Mouse (Mus musculus) forelimb bud, embryonic 11.5 days (tissue): ENCODE data around the gene Mrln.
"Not testable (repeated sequence)": the region's sequence is repeated elsewhere in the genome, so short reads cannot be mapped to it uniquely, and the experiment has no call there.

Experiments used
- DNase-seq: peaks from one replicate; pipeline ENCODE4 v3.0.0-alpha.2; 2012; ENCODE audit warnings: low read depth, low spot score

Mrln gene

DNA sequence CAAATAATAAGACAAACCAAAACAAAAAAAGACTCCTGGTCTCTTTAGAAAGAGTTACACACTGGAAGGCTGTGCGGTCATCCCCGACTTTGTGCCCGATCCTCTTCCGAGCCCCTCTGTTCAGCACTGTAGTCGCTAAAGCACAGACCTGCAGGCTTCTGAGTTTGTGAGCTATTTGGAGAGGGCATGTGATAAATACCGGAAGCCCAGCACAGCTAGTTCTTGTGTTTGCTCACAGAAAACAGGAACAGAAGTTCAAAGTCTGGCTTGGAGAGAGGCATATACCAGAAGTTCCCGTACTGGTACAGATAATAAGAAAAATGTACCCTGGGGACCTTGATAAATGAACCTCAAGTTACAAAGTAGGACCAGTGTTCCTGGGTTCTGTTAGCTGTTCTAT is 9.2 kb upstream of the Mrln start:
- no peak for DNase-seq

DNA sequence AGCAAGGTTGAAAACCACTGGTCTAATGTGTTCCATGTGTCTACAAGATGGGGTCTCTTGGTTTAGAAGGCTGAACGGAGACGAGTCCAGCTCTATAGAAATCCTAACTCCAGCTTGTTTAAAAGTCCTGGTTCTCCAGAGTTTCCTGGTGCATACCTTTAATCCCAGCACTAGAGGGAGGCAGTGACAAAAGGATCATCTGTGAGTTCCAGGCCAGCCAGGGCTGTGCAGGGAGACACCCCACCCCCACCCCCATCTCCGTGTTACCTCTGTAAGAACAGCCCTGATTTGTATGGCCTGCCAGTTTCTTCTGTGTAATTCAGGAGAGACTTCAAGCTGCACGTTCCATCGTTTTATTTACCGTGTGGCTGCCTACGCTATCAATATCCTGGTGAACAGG is 8.7 kb upstream of the Mrln start:
- peak; percentile 53 for DNase-seq

DNA sequence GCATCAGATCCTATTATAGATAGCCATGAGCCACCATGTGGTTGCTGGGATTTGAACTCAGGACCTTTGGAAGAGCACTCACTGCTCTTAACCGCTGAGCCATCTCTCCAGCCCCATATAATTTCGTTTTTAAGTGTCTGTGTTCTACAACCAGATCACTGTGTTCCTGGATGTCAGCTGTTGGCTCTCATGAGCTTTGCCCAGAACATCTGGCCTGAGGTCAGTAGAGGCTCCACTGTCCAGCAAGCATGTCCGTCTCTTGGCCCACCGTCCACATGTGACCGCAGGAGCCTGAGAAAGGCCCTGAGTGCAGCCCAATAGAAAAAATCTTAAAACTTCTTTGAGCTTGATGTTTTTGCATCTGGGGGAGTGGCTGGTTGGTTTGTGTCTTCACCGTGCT is 7.8 kb upstream of the Mrln start:
- no peak for DNase-seq

DNA sequence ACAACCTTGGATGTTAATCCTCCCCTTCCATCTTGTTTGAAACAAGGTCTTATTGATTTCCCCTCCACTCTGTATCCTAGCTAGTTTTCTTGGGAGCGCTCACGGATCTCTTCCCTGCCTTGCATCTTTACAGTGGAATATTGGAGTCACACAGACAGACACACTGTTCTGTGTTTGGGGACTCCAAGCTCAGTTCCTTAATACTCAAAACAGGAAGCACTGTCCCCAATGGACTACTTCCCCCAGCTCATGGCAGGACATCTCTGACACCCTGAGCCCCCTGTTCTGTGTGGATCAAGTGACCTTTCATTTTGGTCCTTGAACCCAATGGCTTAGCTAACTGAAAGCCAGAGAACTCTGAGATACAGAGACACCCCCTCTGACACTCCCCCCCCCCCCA is 6.9 kb upstream of the Mrln start:
- DNase-seq: no peak

DNA sequence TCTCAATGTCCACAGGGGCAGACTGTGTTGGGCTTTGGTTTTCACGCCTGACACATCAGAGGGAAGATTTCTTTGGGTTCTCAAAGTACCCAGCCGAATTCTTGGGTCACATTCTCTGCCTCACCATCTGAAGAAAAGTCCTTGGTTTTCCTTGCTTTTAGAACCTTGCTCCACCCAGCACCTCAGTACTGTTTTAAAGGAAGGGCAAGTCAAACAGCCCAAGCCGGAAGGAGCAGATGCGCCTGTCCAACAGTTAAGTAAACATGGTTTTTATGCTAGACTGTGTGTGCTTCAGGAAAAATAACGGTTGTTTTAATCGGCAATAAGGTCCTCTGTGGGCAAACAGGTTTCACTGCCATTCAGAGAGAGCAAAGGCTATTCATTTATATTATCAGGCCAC is 6.5 kb upstream of the Mrln start:
- DNase-seq: no peak

DNA sequence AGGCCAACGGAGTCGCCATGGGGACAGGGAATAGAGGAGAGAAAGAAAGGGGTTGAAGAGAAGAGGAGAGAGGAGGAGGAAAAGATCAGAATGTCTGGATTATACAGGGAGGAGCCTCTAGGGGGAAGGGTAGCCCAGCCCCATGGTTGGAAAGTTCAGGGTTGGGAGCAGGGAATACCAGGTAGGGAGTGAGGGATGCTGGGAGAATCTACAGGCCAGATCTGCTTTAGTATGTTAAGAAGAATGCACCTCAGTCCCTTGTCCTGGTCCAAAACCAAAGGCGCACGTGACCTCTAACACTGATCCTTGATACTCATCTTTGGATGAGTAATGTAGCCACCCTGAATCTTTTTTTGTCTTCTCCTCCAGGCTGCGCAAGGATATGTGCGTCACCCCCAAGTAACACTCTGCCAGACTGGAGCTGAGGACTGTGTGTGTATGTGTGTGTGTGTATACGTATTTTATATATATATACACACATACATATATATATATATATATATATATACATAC is 5.5 kb upstream of the Mrln start:
- DNase-seq: no peak

DNA sequence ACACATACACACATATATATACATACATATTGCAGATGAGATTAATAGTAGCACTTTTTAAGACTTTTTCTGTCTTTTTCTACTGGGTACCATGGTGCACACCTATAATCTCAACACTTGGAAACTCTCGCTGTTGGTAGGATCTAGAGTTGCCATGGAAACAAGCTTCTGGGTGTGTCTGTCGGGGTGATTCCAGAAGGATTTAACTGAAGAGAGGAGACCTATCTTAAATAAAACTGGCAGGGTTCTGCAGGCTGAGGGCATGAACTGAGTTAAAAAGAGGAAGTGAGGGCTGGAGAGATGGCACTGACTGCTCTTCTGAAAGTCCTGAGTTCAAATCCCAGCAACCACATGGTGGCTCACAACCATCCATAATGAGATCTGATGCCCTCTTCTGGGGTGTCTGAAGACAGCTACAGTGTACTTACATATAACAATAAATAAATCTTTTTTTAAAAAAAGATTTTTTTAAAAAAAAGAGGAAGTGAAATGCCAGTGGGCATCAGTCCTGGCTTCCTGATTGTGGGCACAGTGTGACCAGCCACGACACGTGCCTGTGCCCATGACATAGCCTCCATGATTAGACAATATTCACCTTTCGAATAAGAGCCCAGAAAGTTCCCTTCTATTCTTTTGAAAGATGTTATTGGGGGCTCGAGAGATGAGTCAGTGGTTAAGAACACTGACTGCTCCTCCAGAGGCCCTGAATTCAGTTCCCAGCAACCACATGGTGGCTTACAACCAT is 4.8 kb upstream of the Mrln start:
- DNase-seq: no peak

DNA sequence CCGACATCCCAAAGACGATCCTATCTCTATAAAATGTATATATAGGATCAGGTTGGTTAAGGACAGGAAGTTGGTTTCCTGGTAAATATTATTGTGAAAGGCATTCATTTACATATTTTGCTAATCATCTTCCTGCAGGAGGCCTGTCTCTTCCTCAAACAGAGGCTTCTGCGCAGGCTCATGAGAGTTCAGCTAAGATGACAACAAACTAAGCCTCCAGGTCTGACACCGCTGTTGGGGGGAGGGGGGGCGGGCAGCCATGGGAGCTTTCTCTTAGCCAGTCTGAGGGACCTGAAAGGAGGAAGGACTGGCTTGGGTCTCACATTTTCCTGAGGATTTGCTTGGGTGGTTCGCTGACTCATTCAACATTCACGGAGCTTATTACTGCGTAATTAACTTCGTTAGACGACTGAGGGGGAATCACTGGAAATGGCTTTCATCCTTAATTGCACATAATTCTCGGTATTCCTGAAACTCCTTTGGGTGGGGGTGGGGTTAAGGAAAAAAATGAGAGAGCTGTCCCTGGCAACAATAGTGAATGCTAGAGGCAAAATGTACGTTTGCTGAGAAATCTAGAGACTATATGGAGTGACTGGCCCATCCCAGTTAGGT is 3.5 kb upstream of the Mrln start:
- DNase-seq: no peak

DNA sequence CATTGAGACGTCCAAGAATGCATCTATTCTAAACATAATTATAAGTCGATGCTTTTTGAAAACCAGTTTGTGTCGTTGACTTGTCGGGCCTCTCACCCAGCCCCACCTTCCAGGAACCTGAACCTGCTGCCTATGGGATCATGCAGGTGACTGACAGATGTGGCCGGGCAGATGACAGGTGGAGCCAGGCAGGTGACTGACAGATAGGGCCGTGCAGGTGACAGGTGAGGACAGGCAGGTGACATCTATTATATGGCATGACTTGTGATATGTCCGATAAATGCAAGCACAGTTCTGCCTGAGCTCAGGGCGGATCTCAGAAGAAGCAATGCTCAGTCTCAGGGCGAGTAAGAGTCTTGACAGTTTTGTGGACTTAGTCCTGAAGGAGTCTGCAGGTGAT is 6.8 kb downstream of the Mrln start:
- no peak for DNase-seq

DNA sequence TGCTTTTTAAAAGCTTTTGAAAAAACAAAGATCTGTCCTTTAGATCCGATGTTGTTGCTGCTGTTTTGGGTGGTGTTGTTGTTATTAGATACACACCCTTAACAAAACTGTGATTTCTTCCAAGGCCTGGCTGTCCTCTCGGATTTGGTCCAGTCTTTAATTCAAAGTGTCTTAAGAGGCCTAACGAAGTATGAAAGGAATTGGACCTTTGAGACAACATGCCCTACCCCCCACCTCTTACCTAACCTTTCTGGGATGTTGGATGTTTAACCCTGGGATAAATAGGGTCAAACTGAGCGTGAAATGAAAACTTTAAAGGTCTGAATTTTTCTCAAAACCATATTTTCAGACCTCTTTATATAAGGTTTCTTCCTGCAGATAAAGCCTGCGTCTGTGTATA is 16.5 kb downstream of the Mrln start:
- no peak for DNase-seq

DNA sequence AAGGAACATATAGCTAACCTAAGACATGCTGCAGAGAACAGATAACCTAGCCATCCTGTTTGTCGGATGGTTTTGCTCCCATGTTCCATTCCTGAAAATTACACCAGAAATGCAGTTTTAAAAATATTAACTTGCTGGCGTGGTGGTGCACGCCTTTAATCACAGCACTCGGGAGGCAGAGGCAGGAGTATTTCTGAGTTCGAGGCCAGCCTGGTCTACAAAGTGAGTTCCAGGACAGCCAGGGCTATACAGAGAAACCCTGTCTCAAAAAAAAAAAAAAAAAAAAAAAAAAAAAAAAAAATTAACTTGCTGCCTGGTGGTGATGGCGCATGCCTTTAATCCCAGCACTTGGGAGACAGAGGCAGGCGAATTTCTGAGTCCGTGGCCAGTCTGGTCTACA is 17.8 kb downstream of the Mrln start:
- not testable (repeated sequence) for DNase-seq

DNA sequence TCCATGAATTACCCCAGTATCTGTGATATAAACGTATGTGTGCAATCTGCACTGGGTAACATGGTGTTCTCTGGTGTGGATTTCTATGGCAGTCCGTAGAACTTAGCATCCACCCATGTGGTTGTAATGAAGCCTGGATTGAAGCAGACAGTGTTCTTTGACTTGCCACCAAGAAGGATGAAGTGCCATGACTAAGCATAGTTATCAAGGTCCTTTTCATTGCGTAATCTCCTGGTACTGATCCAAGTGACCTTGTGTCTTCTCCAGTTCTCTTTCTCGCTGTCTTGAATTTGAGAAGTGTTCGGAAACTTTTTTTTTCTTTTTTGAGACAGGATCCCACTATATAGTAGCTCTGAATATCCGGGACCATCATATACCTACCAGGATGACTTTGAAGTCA is 20.1 kb downstream of the Mrln start:
- no peak for DNase-seq

DNA sequence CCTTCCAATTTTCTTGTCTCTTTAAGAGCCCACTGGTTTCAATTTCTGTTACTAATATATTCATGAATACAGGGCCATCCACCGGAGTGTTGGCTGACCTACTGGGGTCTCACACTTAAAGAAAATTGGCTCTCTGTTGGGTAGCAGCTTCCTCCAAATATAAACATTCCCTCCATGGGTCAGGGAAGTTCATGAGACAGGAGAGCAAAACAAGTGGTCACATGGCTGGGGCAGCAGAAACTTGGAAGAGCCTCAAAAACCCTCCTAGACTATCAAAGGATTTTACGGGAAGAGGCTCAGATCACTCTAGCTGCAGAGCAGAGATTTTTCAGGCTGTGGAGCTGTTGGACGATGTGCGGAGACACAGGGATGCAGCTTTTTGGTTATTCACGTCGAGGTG is 21.3 kb downstream of the Mrln start:
- DNase-seq: no peak

DNA sequence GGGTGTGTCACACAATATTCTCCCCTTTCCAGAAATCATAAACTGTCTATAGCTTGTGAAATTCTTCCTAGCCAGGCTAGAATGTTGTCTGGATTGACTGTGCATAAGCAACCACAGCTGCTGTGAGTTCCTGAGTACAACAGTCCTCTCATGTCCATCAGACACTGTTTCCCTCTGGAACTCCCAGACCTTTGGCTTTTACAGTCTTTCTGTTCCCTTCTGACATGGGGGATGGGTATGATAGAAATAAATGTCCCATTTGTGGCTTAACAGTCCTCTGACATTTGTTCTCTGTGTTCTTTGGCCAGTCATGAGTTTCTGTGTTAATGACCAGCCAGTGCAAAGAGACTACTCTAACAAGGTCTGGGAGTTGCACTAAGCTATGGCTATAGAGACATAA is 22.1 kb downstream of the Mrln start:
- DNase-seq: no peak

DNA sequence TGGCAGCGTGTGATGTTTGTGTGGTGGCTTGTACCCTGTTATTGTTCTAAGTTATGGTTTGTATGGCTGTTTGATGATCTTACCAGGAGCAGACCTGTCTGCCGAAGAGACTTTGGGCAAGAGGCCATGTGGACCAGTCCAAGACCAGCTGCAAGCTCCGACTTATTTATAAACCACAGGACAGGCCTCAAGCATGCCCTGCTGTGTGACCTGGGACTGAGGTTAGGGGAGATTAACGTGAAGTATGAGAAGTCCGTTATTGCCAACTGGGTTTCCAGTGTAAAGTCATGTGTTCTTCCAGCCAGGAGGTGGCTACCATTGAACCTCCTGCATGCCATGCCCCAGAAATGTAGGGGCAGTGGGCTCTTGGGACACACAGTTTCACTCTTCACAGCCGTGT is 25.9 kb downstream of the Mrln start:
- DNase-seq: no peak

DNA sequence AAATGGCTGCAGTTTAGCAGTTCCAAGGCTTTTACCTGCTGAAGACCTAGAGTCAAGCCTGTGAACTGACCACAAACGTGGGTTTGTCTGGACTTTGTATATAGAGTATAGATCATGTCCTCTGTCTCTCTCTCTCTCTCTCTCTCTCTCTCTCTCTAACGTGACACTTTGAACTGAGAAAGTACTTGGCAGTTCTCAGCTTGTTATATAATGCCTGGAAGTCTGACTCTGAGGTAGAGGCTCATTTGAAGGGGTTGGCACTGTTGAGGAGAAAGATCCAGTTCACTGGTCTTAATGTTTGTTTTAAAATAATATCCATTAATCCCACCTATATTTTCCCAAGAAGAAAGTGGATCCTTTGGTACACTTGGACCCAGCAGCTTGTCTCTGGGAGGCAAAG is 33.5 kb downstream of the Mrln start:
- DNase-seq: no peak

DNA sequence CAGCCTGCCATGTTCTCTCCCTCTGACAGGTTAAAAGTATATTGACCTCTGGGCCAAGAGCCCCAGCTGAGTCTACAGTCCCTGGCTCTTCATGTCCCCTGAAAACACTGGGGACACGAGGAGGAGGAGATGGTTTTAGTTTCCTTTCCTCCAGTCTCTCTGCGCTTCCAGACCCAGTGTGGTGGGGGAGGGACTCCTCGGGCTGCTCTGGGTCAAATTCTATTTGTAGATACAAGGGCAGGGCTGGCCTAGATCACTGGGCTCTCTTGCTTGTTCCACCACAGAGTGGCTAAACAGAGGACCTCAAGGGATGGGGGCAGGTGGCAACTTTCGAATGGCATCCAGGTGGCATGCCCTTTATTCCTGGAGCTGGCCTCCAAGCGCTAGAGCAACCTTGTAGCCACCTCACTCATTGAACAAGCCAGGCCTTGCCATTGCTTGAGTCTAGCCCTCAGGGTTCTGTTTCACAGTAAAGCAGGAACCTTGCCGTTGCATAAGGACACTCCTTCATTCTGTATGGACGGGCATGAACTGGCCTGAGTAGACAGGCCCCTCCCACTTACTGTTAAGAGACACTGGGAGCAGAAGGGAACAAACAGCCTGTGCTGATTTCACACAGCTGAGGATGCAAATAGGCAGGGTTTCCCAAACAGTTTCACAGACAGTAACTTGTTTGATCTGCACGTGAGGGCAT is 38.4 kb downstream of the Mrln start:
- DNase-seq: no peak

DNA sequence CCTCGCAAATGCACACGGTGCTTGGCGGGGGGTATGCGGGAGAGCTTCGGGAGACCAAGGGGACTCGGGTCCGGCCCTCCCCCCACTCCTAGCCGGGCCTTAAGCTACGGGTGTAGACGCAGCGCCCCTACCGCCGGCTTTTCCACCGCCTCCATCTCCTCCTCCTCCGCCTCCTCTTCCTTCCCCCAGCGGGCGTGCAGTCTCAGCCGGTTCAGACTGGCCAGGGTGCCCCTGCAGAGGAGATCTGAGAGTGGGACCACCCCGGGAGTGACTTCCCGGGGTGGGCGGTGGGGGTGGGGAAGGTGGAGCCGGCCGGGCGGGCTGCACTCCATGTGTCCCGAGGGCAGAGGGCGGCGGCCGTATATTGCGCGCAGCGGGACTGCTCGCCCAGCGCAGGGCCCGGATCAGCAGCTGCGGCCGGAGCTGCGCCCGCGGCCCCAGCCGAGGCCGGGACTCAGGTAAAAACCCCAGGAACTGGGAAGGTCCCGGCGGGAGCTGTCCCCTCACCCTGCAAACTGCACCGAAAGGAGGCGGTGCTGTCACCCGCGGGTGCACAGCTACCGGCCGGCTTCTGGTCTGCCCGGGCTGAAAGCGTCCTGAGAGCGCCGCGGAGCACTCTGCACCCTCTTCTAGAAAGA is 40.6 kb downstream of the Mrln start, which contains the start of gene Slc16a9:
TSS of gene Slc16a9 (plus strand) at position 180 of the 638 bp plus-strand sequence.
- peak; percentile 52 for DNase-seq

DNA sequence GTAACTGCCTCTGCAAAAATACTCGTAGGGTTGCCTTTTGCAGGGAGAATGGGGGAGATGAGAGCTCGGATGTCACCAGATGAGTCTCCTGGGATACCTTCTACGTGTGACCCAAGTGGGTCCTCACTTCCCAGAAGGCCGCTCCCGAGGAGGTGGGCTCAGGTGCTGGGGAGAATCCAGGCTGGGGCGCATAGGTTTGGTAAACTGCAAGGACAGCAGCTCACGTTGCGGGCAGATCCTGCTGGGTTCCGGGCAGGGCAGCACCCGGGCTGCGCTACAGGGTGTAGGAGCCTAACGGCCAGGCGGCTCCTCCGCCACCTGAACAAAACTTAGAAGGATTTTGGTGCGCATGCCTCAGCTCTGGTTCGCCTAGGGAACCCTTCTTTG is 41.1 kb downstream of the Mrln start:
- DNase-seq: peak; percentile 11

DNA sequence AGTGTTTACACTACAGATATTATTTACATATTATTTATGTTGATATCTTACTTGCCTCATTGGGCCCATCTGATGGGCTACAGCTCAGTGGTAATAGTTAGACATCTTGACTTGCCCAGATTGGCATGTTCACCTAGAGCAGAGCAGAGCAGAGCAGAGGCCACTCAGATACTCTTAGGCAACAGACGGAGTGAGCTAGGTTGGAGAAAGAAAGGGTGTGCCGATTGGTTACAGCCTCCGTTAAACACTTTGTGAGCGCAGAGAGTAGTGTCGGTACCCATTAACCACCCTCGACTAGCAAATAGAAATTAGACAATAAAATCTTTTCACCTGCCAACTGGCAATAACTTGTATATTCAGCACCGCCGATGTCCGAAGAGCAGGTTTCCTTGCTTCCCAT is 41.6 kb downstream of the Mrln start:
- DNase-seq: no peak

DNA sequence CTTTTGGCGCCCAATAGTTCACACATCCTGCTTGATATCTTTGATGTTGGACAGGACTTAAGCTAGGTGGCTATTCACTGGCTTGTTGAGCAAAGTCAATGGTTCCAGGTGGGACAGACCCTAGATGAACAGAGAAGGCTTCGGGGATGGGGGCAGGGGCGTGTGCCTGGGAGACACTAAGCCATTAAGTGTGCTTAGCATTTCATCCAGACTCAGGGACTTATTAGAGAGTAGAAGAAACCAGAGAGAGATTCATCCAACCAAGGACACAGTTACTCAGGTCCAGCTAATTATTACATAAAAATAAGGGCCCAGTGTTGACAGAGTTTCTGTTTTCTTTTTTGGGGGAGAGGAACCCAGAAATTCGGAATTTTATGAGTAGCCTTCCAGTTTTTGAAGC is 45.9 kb downstream of the Mrln start:
- DNase-seq: no peak

DNA sequence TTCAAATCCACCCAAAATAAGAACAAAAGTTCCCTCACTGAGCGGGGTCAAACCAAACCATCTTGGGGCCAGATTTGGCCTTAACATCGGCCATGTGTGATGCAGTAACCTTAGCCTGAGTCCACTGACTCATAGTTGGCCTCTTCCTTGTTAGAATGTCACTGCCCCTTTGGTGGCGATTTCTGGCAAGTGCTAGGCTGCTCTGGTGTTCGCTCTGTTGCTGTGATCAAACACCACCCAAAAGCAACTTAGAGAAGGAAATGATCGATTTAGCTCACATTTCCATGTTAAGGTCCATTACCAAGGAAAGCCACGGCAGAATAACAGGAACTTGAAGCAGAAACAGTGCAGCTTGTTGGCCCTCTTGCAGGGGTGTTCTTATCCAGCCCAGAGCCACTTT is 46.3 kb downstream of the Mrln start:
- DNase-seq: no peak
